Mouse (Mus musculus) kidney, adult 2 months (tissue): ENCODE measurements around the gene Zbtb9.

Experiments
- CTCF ChIP-seq: fragments of 200-500 bp; conservative IDR thresholded peaks from 2 replicates; pipeline ENCODE4 v1.5.1; 2011; ENCODE audit warnings: low read depth, mild to moderate bottlenecking, control low read depth, low read length, moderate library complexity, mixed read lengths; ENCODE audit not compliant: insufficient read depth, insufficient read length
- POLR2A ChIP-seq: fragments of 200-500 bp; IDR thresholded peaks from one replicate; pipeline ENCODE4 v1.6.1; 2011; ENCODE audit warnings: low read depth, low read length, control low read depth

- TF ChIP-seq CTCF (no peak), POLR2A (no peak)
Observed at GRCm38 (mm10) chr17:27048445-27049239, 75.7 kb downstream of the Zbtb9 start.
